Mouse (Mus musculus) MEL (cell line): ENCODE measurements at regions not wholly inside any gene's neighbourhood (a gene's known extent, or its start where the extent isn't known, plus 50 kb on each side); places are given as distances from the start of the nearest gene placed in this dataset.

Experiments
- DNase-seq: peaks from one replicate; pipeline ENCODE4 v3.0.0; 2011; ENCODE audit warnings: low read depth, low spot score
- H3K27ac ChIP-seq: 2 replicates; pipeline ENCODE4 v1.5.1; 2012; ENCODE audit warnings: low read depth, mild to moderate bottlenecking, control low read depth, low read length, moderate library complexity; ENCODE audit not compliant: control insufficient read depth
- H3K27me3 ChIP-seq, 2 experiments: fragments of 150-350 bp in 1 of 2; sonication (generic) in 1 of 2; 2 replicates each; pipeline ENCODE4 v1.6.1; 2012; ENCODE audit warnings: low read length in 2 of 2, mild to moderate bottlenecking in 2 of 2, improper control_type of control experiment in 1 of 2, moderate library complexity in 1 of 2; ENCODE audit not compliant: insufficient read depth in 2 of 2, control insufficient read depth in 1 of 2
- H3K36me3 ChIP-seq, 2 experiments: 2 replicates each; pipeline ENCODE4 v1.6.1; 2012 to 2014; ENCODE audit warnings: low read length in 2 of 2, improper control_type of control experiment in 1 of 2, inconsistent platforms in 1 of 2, mild to moderate bottlenecking in 1 of 2; ENCODE audit not compliant: insufficient read depth in 2 of 2, control insufficient read depth in 1 of 2
- H3K4me1 ChIP-seq, 2 experiments: fragments of 150-350 bp in 1 of 2; sonication (generic) in 1 of 2; 2 replicates each; pipeline ENCODE4 v1.6.1; 2012; ENCODE audit warnings: low read length in 2 of 2, improper control_type of control experiment in 1 of 2, mild to moderate bottlenecking in 1 of 2; ENCODE audit not compliant: insufficient read depth in 2 of 2, control insufficient read depth in 1 of 2
- H3K4me3 ChIP-seq, 2 experiments: fragments of 150-350 bp in 1 of 2; sonication (generic) in 1 of 2; 2 replicates each; pipeline ENCODE4 v1.5.1; 2012; ENCODE audit warnings: low read depth in 2 of 2, low read length in 2 of 2, mild to moderate bottlenecking in 2 of 2, moderate library complexity in 2 of 2, control low read depth in 1 of 2, improper control_type of control experiment in 1 of 2; ENCODE audit not compliant: control insufficient read depth in 1 of 2, insufficient read depth in 1 of 2
- H3K79me2 ChIP-seq: 2 replicates; pipeline ENCODE4 v1.6.1; 2012; ENCODE audit warnings: mild to moderate bottlenecking, low read length, moderate library complexity; ENCODE audit not compliant: control insufficient read depth, poor library complexity, insufficient read depth
- H3K9ac ChIP-seq: 2 replicates; pipeline ENCODE4 v1.6.1; 2012; ENCODE audit warnings: low read depth, mild to moderate bottlenecking, control low read depth, low read length, moderate library complexity; ENCODE audit not compliant: control insufficient read depth, poor library complexity, severe bottlenecking
- H3K9me3 ChIP-seq: fragments of 150-350 bp; sonication (generic); replicated peaks from 2 replicates; pipeline ENCODE4 v1.6.1; 2012; ENCODE audit warnings: mild to moderate bottlenecking, low read length, improper control_type of control experiment, moderate library complexity; ENCODE audit not compliant: insufficient read depth
- CHD2 ChIP-seq: IDR thresholded peaks from 2 replicates; pipeline ENCODE4 v1.6.1; 2011; ENCODE audit warnings: low read length, improper control_type of control experiment
- ELF1 ChIP-seq: IDR thresholded peaks from 2 replicates; pipeline ENCODE4 v1.6.1; 2014; ENCODE audit warnings: low read depth, mild to moderate bottlenecking, inconsistent platforms, low read length, improper control_type of control experiment, moderate library complexity
- EP300 ChIP-seq, 2 experiments: IDR thresholded peaks; 2 replicates each; pipeline ENCODE4 v1.6.1; 2011; ENCODE audit warnings: improper control_type of control experiment in 2 of 2, low read length in 2 of 2, low read depth in 1 of 2, mild to moderate bottlenecking in 1 of 2
- JUND ChIP-seq: IDR thresholded peaks from 2 replicates; pipeline ENCODE4 v1.6.1; 2011; ENCODE audit warnings: low read depth, mild to moderate bottlenecking, improper control_type of control experiment, low read length
- KAT2A ChIP-seq: conservative IDR thresholded peaks from 2 replicates; pipeline ENCODE4 v1.6.1; 2012; ENCODE audit warnings: low read depth, low read length, improper control_type of control experiment, inconsistent platforms
- MAFK ChIP-seq: IDR thresholded peaks from 2 replicates; pipeline ENCODE4 v1.6.1; 2011; ENCODE audit warnings: low read depth, mild to moderate bottlenecking, low read length, improper control_type of control experiment, borderline replicate concordance
- MAZ ChIP-seq: IDR thresholded peaks from 2 replicates; pipeline ENCODE4 v1.6.1; 2012; ENCODE audit warnings: low read depth, mild to moderate bottlenecking, inconsistent platforms, low read length, improper control_type of control experiment
- MEF2A ChIP-seq: IDR thresholded peaks from 2 replicates; pipeline ENCODE4 v1.6.1; 2014; ENCODE audit warnings: low read depth, mild to moderate bottlenecking, inconsistent platforms, low read length, improper control_type of control experiment; ENCODE audit not compliant: poor library complexity, insufficient replicate concordance, severe bottlenecking; ENCODE audit errors: extremely low read depth
- MYB ChIP-seq: IDR thresholded peaks from 2 replicates; pipeline ENCODE4 v1.6.1; 2011; ENCODE audit warnings: mild to moderate bottlenecking, low read depth, low read length, improper control_type of control experiment
- MYC ChIP-seq: IDR thresholded peaks from 2 replicates; pipeline ENCODE4 v1.6.1; 2011; ENCODE audit warnings: low read depth, mild to moderate bottlenecking, low read length, improper control_type of control experiment, moderate library complexity
- NELFE ChIP-seq: IDR thresholded peaks from 2 replicates; pipeline ENCODE4 v1.6.1; 2011; ENCODE audit warnings: low read depth, low read length, improper control_type of control experiment
- POLR2AphosphoS5 ChIP-seq: IDR thresholded peaks from 2 replicates; pipeline ENCODE4 v1.6.1; 2012; ENCODE audit warnings: low read depth, borderline replicate concordance, mild to moderate bottlenecking, inconsistent platforms, low read length, moderate library complexity, mixed read lengths
- TAL1 ChIP-seq: IDR thresholded peaks from 2 replicates; pipeline ENCODE4 v1.6.1; 2012; ENCODE audit warnings: mild to moderate bottlenecking, inconsistent platforms, low read length, moderate library complexity, mixed read lengths
- TBP ChIP-seq: IDR thresholded peaks from 2 replicates; pipeline ENCODE4 v1.8.0; 2011; ENCODE audit warnings: low read depth, low read length, improper control_type of control experiment
- USF2 ChIP-seq, 2 experiments: IDR thresholded peaks; 2 replicates each; pipeline ENCODE4 v1.6.1; 2011 to 2012; ENCODE audit warnings: improper control_type of control experiment in 2 of 2, low read length in 2 of 2, borderline replicate concordance in 1 of 2, inconsistent platforms in 1 of 2, low read depth in 1 of 2, mild to moderate bottlenecking in 1 of 2; ENCODE audit not compliant: insufficient read depth in 1 of 2
- ZMIZ1 ChIP-seq: IDR thresholded peaks from 2 replicates; pipeline ENCODE4 v1.6.1; 2012; ENCODE audit warnings: low read depth, mild to moderate bottlenecking, inconsistent platforms, low read length, improper control_type of control experiment, moderate library complexity

DNA sequence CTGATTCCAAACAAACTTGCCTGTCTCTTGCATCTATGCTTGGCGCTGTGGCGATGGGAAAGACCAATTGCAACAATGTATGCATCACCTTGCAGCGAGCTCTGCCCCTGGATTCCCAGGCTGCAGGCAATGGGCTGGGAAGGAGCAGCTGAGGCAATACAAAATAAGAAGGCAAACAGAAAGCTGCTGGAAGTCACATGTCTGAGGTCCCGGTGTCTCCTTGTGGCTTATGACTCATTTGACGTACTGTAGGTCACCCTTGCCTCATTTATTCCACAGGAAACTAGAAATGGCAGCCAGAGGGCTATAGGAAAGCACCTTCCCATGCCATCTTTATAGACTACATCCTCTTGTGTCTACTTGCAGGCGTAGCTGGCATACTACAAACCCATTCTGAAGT lies 140.9 kb downstream of the Chic2 start:
- no peak overlapping the region for H3K9ac ChIP-seq
- no peak overlapping the region for H3K4me3 ChIP-seq
- H3K79me2 ChIP-seq = no peaks in the 10 kb centered on the region
- TF ChIP-seq EP300 (IDR thresholded peaks at IDR 0.05; ENCODE audit: low read depth in 1 of 2, low read length in 2 of 2) = no peak
- no peak for TF ChIP-seq MAZ
- TF ChIP-seq ELF1 = no peak
- no peak for TF ChIP-seq TAL1
- no peak for TF ChIP-seq JUND
- no peak for TF ChIP-seq MAFK
- no peak for TF ChIP-seq CHD2
- no peak for TF ChIP-seq KAT2A
- TF ChIP-seq MEF2A = no peak
- TF ChIP-seq MYC = no peak
- no peak for TF ChIP-seq NELFE
- TF ChIP-seq, all 39 proteins: peak for 0
- peaks cover 0 to 1% of the 10 kb centered on the region in 2 experiments for H3K27me3 ChIP-seq
- no peak for DNase-seq
- H3K36me3 ChIP-seq = no peaks in the 10 kb centered on the region
- H3K27ac ChIP-seq = no peak overlapping the region
- H3K9me3 ChIP-seq = no peaks in the 10 kb centered on the region
- H3K4me1 ChIP-seq = no peaks in the 10 kb centered on the region

DNA sequence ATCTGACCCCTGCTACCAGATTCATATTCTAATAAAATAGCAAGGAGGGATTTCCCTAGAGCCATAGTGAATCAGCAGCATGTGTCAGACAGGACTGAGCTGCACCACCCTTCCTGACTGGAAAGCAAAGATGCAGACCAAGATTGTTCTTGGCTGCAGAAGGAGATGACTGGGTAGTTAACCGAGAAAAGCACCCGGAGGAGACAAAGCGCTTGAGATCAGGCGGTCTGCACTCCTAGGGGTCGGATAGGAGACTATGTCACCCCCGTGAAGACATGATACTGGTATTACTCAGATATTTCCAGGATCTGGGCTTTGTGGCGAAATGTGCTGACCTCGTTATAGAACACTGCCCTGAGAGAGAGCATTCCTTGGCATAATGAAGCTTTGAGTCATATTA lies 147.4 kb downstream of the Chic2 start:
- no peaks in the 10 kb centered on the region for H3K9me3 ChIP-seq
- no peaks in the 10 kb centered on the region for H3K4me1 ChIP-seq
- H3K36me3 ChIP-seq = no peaks in the 10 kb centered on the region
- TF ChIP-seq TBP (no peak), MYB (no peak), ZMIZ1 (no peak), USF2 (IDR thresholded peaks at IDR 0.05; ENCODE audit: borderline replicate concordance in 1 of 2, insufficient read depth in 1 of 2, low read depth in 1 of 2, low read length in 2 of 2) (no peak), POLR2AphosphoS5 (no peak), EP300 (IDR thresholded peaks at IDR 0.05; ENCODE audit: low read depth in 1 of 2, low read length in 2 of 2) (no peak)
- TF ChIP-seq, all 39 proteins: peak for 0
- peaks cover 2 to 3% of the 10 kb centered on the region in 2 experiments; a peak in 3 of 4 replicates for H3K27me3 ChIP-seq
- H3K9ac ChIP-seq = no peak overlapping the region
- DNase-seq = no peak
- H3K4me3 ChIP-seq = no peak overlapping the region
- no peaks in the 10 kb centered on the region for H3K79me2 ChIP-seq
- H3K27ac ChIP-seq = no peak overlapping the region
